Mouse (Mus musculus): Measurements from ENCODE around the gene Lcn9.

GRCm38 (mm10) chr2:25789092-25789491, 33.9 kb upstream of the Lcn9 start:
- TF ChIP-seq CTCF (IDR thresholded peaks at IDR 0.05) (no peak), EP300 (IDR thresholded peaks at IDR 0.05) (no peak)

Measured in lung, postnatal 0 days (tissue).